Mouse (Mus musculus) midbrain, embryonic 14.5 days (tissue): ENCODE results near the gene Cd300lg. TPM values are rescaled to one million over a fixed set of nuclear protein-coding genes. Genes with fewer than 3 reads are reported as not detected.

ENCODE experiments used
- ATAC-seq: fragments of 200-750 bp; cut with Nextera tagmentation; 2 replicates; pipeline ENCODE4 v1.8.0; 2017; ENCODE audit warnings: moderate number of reproducible peaks, moderate library complexity; ENCODE audit not compliant: low FRiP score, low TSS enrichment
- DNase-seq: peaks from one replicate; pipeline ENCODE4 v3.0.0-alpha.2; 2015
- H3K27ac ChIP-seq: fragments of 300-500 bp; sonication (generic); replicated peaks from 2 replicates; pipeline ENCODE4 v1.5.1; 2014; ENCODE audit warnings: mild to moderate bottlenecking, low read depth, low read length, moderate library complexity
- H3K27me3 ChIP-seq: fragments of 300-500 bp; sonication (generic); 2 replicates; pipeline ENCODE4 v1.6.1; 2014; ENCODE audit warnings: low read length, control low read depth, mixed read lengths; ENCODE audit not compliant: control insufficient read depth, insufficient read depth
- H3K36me3 ChIP-seq: fragments of 300-500 bp; sonication (generic); 2 replicates; pipeline ENCODE4 v1.6.1; 2014; ENCODE audit warnings: low read length, control low read depth; ENCODE audit not compliant: control insufficient read depth, insufficient read depth
- H3K4me1 ChIP-seq: fragments of 300-500 bp; sonication (generic); 2 replicates; pipeline ENCODE4 v1.6.1; 2014; ENCODE audit warnings: mild to moderate bottlenecking, antibody characterized with exemption, low read length, control low read depth; ENCODE audit not compliant: control insufficient read depth, insufficient read depth
- H3K4me2 ChIP-seq: fragments of 300-500 bp; sonication (generic); 2 replicates; pipeline ENCODE4 v1.6.1; 2014; ENCODE audit warnings: mild to moderate bottlenecking, low read length, moderate library complexity
- H3K4me3 ChIP-seq: fragments of 300-500 bp; sonication (generic); replicated peaks from 2 replicates; pipeline ENCODE4 v1.5.1; 2014; ENCODE audit warnings: low read depth, low read length
- H3K9ac ChIP-seq: fragments of 300-500 bp; sonication (generic); replicated peaks from 2 replicates; pipeline ENCODE4 v1.6.1; 2014; ENCODE audit warnings: mild to moderate bottlenecking, low read length, moderate library complexity
- H3K9me3 ChIP-seq: fragments of 300-500 bp; sonication (generic); 2 replicates; pipeline ENCODE4 v1.6.1; 2016; ENCODE audit warnings: low read length, control low read depth, mixed read lengths; ENCODE audit not compliant: control insufficient read depth
- WGBS: fragments of 180-500 bp; shearing (Covaris S2); extraction: QIAGEN DNeasy Blood & Tissue Kit; methylation state at CpG from one replicate; pipeline ENCODE4 v1.1.7; 2014; 5-methylcytosine and 5-hydroxymethylcytosine counted together
- polyA plus RNA-seq: library from polyadenylated mRNA; unstranded; fragments of >200 nt; fragmentation: Nextera tagmentation; extraction: Ambion mirVana; gene quantifications from 2 replicates; pipeline ENCODE4 v1.2.1, GENCODE M21; 2014

Gene Cd300lg
- polyA plus RNA-seq, 1 experiment from 2014 or later, result 0.17 TPM

GRCm38 (mm10) chr11:102006688-102007087 lies 34.6 kb upstream of the Cd300lg start:
- ATAC-seq, result no peak
- H3K27ac ChIP-seq, result 0 out of 2 replicates have a peak overlapping the region, but pooled peaks have one; percentile 17
- no peaks in the 10 kb centered on the region for H3K4me1 ChIP-seq
- no peak overlapping the region for H3K9ac ChIP-seq
- H3K4me2 ChIP-seq, result no peak overlapping the region
- peak; percentile 32 for DNase-seq
- WGBS, result 57% methylated on average over 5 of the region's 5 CpGs
- H3K9me3 ChIP-seq, result no peaks in the 10 kb centered on the region
- H3K27me3 ChIP-seq, result no peaks in the 10 kb centered on the region
- H3K36me3 ChIP-seq, result peaks cover 71% of the 10 kb centered on the region
- H3K4me3 ChIP-seq, result no peak overlapping the region

- ATAC-seq (no peak), DNase-seq (no peak)
- WGBS, result 94% methylated on average over 8 of the region's 8 CpGs
- no peaks in the 10 kb centered on the region for H3K9me3 ChIP-seq
- H3K9ac ChIP-seq, result no peak overlapping the region
- H3K4me2 ChIP-seq, result no peak overlapping the region
- H3K27ac ChIP-seq, result no peak overlapping the region
- no peaks in the 10 kb centered on the region for H3K27me3 ChIP-seq
- no peak overlapping the region for H3K4me3 ChIP-seq
- no peaks in the 10 kb centered on the region for H3K4me1 ChIP-seq
- H3K36me3 ChIP-seq, result peaks cover 85% of the 10 kb centered on the region
Measured at GRCm38 (mm10) chr11:102008372-102008771, 32.9 kb upstream of the Cd300lg start.

DNA sequence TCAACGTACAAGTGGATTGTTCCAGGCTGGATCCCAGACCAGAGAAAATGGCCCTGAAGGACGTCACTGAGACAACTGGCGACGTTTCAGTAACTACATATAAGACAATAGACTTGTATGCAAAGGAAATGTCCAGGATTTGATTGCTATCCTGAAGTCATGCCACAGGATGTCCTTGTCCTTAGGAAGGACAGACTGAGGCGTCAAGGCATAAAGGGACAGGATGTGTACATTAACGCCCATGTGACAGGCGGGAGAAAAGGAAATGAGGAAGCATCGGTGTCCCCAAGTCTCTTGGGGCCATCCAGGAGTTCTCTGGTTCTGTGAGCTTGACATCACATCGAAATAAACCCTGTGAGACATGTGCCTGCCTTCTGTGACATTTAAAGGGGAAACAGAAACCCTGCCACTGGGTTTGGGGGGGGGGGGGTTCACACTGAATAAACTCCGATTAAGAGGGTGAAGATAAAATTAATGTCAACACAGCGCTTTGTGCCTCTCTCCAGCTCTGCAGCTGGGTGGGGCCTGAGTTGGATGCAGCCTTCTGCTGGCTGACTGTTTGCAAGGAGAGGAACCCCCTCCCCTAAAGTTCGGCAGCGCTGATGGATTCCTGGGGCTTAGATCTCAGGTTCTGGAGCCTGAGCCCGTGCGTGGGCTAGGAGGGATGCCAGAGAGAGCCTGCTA lies 32.2 kb upstream of the Cd300lg start:
- H3K27ac ChIP-seq, result no peak overlapping the region
- peaks cover 85% of the 10 kb centered on the region for H3K36me3 ChIP-seq
- DNase-seq (no peak), ATAC-seq (no peak)
- no peak overlapping the region for H3K4me3 ChIP-seq
- H3K9ac ChIP-seq, result no peak overlapping the region
- H3K4me2 ChIP-seq, result no peak overlapping the region
- H3K9me3 ChIP-seq, result no peaks in the 10 kb centered on the region
- WGBS, result 85% methylated on average over 15 of the region's 15 CpGs
- no peaks in the 10 kb centered on the region for H3K4me1 ChIP-seq
- H3K27me3 ChIP-seq, result no peaks in the 10 kb centered on the region

GRCm38 (mm10) chr11:102010140-102010539 lies 31.2 kb upstream of the Cd300lg start:
- H3K4me2 ChIP-seq, result no peak overlapping the region
- ATAC-seq (peak; percentile 46), DNase-seq (peak; percentile 61)
- peaks cover 87% of the 10 kb centered on the region for H3K36me3 ChIP-seq
- H3K27me3 ChIP-seq, result no peaks in the 10 kb centered on the region
- H3K27ac ChIP-seq, result peak overlapping the region; percentile 76
- H3K4me3 ChIP-seq, result no peak overlapping the region
- H3K9ac ChIP-seq, result 0 out of 2 replicates have a peak overlapping the region, but pooled peaks have one; percentile 3
- H3K4me1 ChIP-seq, result no peaks in the 10 kb centered on the region
- no peaks in the 10 kb centered on the region for H3K9me3 ChIP-seq
- WGBS, result 54% methylated on average over 13 of the region's 13 CpGs

DNA sequence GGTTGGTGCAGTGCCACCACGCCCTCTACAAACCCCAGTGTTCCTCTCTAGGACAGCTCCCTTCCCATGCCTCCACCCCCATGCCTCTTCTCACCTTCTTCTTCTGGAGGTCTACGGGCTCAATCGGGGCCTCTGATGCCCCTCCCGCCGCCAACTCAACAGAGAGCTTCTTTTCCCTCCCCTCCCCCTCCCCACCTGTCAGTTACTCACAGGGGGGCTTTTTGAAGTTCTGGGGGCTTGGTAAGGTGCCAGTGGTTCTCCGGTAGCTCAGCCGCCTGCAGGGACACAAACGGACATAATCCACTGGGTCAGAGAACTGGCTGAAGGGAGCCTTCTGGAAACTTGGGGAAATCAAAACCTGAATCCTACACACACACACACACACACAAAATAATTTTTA lies 29.8 kb upstream of the Cd300lg start:
- peaks cover 81% of the 10 kb centered on the region for H3K36me3 ChIP-seq
- WGBS, result 78% methylated on average over 8 of the region's 8 CpGs
- H3K4me1 ChIP-seq, result no peaks in the 10 kb centered on the region
- ATAC-seq, result no peak
- DNase-seq, result no peak
- H3K9me3 ChIP-seq, result no peaks in the 10 kb centered on the region
- H3K4me2 ChIP-seq, result no peak overlapping the region
- no peak overlapping the region for H3K27ac ChIP-seq
- H3K4me3 ChIP-seq, result no peak overlapping the region
- no peaks in the 10 kb centered on the region for H3K27me3 ChIP-seq
- H3K9ac ChIP-seq, result no peak overlapping the region

DNA sequence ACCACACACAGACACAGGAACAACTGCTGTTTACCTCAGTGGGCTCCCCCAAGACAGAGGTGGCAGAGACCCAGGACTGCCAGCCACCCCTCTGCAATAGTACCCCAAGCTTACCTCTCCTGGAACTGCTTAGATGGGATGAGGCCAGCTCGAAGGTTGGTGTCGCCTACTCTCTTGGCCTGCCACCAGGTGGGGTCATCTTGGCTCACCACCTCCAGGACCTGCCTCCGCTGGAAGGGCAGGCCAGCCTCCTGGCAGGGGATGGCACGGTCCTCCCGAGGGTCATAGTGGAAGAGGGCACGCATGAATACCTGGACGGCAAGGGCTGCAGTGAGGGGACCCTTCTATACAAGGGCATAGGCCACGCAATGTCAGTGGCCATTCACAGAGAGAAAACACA lies 28.1 kb upstream of the Cd300lg start:
- no peaks in the 10 kb centered on the region for H3K9me3 ChIP-seq
- DNase-seq (no peak), ATAC-seq (no peak)
- no peak overlapping the region for H3K27ac ChIP-seq
- 91% methylated on average over 8 of the region's 8 CpGs for WGBS
- H3K4me3 ChIP-seq, result no peak overlapping the region
- no peak overlapping the region for H3K9ac ChIP-seq
- no peak overlapping the region for H3K4me2 ChIP-seq
- H3K4me1 ChIP-seq, result no peaks in the 10 kb centered on the region
- no peaks in the 10 kb centered on the region for H3K27me3 ChIP-seq
- peaks cover 76% of the 10 kb centered on the region for H3K36me3 ChIP-seq

GRCm38 (mm10) chr11:102015472-102015871 lies 25.8 kb upstream of the Cd300lg start:
- Histone ChIP-seq H3K27me3 (no peaks in the 10 kb centered on the region), H3K9me3 (no peaks in the 10 kb centered on the region), H3K9ac (no peak overlapping the region), H3K4me2 (no peak overlapping the region), H3K36me3 (peaks cover 59% of the 10 kb centered on the region), H3K4me1 (no peaks in the 10 kb centered on the region), H3K27ac (no peak overlapping the region), H3K4me3 (no peak overlapping the region)
- 59% methylated on average over 6 of the region's 6 CpGs for WGBS
- DNase-seq (no peak), ATAC-seq (no peak)

DNA sequence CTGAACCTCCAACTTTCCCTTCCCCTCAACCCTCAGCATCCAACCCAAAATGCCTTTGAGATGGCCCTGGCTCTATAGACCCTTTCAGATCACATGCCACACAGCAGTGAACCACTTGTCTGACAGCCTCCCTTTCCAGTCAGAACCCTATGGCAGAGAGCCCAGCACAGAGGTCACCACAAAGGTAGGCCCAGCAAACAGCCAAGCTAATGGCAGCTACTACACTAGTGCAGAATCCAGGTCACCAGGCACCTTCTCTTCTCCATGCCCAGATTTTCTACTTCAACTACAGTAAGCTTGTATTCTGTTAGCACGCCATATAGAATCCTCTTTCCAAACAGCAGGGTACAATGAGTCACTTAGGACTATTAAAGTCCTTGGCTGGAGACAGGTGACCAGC lies 25.2 kb upstream of the Cd300lg start:
- Histone ChIP-seq H3K9me3 (no peaks in the 10 kb centered on the region), H3K36me3 (peaks cover 52% of the 10 kb centered on the region), H3K27me3 (no peaks in the 10 kb centered on the region), H3K4me1 (no peaks in the 10 kb centered on the region), H3K27ac (no peak overlapping the region), H3K4me2 (no peak overlapping the region), H3K9ac (no peak overlapping the region), H3K4me3 (no peak overlapping the region)
- WGBS, result 97% methylated on average over 1 of the region's 1 CpGs
- DNase-seq, result no peak
- no peak for ATAC-seq

DNA sequence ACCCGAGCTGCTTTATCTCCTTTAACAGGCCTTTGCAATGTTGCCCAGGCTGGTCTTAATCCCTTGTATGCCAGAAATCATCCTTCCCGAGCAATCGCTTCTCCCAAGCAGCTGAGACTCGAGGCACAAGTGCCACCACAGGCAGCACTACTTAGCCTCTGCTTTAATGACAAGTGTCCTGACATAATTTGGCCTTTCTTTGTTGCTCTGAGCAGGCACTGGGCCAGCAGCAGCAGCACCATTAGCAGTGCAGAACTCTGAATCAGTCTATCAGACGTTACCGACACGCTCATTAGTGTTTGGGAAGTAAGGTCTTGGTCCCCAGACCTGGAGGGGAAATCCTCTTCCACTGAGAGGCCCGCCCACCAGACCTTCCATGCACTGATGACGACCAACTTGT lies 21.6 kb upstream of the Cd300lg start:
- Histone ChIP-seq H3K9me3 (no peaks in the 10 kb centered on the region), H3K9ac (no peak overlapping the region), H3K27ac (no peak overlapping the region), H3K4me2 (no peak overlapping the region), H3K27me3 (no peaks in the 10 kb centered on the region), H3K4me3 (no peak overlapping the region), H3K4me1 (0 out of 2 replicates have a peak, but pooled peaks cover 3% of the 10 kb centered on the region), H3K36me3 (peaks cover 31% of the 10 kb centered on the region)
- ATAC-seq, result no peak
- DNase-seq, result no peak
- 62% methylated on average over 9 of the region's 9 CpGs for WGBS
